Mouse (Mus musculus) adrenal gland, postnatal 36 days (tissue): ENCODE results near the gene Rnf7. TPM values are rescaled to one million over a fixed set of nuclear protein-coding genes. Genes with fewer than 3 reads are reported as not detected.

ENCODE experiments used
- total RNA-seq, 2 experiments: library from RNA; stranded (reverse); gene quantifications; 2 replicates each; pipeline ENCODE4 v1.2.3; 2021

Gene Rnf7
- total RNA-seq, 2 experiments from 2014 or later, result 74.9 to 79.7 TPM

Other genes starting within 250 kb of the Rnf7 start
- gene Atp1b3, start 114.2 kb downstream of the Rnf7 start, total RNA-seq, result 100 to 1,000 TPM; 180 to 200 TPM
- not detected for gene Gm28729, start 46.6 kb upstream of the Rnf7 start, total RNA-seq
- gene Rasa2, start 152.9 kb upstream of the Rnf7 start, total RNA-seq, result 10 to 100 TPM; 13.8 to 15.8 TPM